Mouse (Mus musculus) frontal cortex, postnatal 14 days (tissue): Measurements from ENCODE around the gene Phldb2.

Experiments
- DNase-seq, 2 experiments: peaks; one replicate each; pipeline ENCODE4 v3.0.0; 2022; ENCODE audit warnings: low spot score in 2 of 2

Phldb2 gene

GRCm38 (mm10) chr16:45736724-45737123 is 216.7 kb downstream of the Phldb2 start:
- no peak for DNase-seq

DNA sequence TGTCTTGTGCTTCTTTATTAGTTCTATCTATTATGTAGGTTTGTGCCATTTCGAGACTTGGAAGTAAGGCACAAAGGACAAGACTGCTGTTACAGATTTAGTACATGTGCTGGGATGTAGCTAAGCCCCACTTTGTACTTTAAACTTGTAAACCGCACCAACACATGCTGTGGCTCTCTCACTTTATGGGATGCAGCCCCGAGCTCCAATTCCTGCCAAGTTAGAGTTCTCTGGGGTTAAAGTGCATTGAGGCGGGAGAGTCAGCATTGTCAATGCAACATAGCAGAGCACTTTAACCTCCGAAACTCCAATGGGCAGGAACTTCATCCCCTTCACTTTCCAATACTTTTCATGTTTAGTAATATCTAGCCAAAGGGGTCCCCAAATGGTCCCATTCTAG is 224.2 kb downstream of the Phldb2 start:
- no peak for DNase-seq

- no peak for DNase-seq
Observed at GRCm38 (mm10) chr16:45724742-45725102, 228.7 kb downstream of the Phldb2 start.

DNA sequence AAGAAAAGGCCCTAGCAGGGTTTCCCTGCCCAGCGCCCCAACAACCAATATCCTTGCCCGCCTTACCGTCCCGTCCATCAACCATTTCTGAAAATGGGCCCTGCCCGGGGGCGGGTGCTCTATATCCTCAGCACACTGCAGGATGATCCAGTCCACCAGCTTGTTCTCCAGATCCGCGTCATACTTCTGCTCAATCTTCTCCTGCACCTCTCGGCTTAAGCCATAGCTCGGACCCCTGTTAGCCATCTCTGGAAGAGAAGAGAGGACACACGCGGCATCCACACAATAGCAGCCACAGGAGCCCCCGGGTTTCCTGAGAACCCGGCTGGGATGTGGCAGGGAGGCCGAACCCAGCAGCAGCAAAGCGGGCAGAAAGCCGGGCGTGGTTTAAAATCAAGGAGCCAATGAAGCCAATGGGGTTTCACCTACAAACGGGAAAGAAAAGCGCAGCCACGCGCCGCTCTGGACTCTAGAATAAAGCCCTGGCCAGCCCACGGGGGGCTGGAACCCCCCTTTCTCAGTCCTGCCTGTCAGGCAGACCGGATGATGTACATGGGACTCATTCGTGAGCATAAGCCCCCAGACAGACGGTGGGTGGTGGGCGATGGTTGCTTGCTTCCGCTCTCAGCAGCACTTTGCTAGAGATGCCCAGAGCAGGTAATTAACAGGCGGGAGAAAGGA is 229.2 kb downstream of the Phldb2 start, which contains the start of gene Tagln3:
Gene Tagln3, minus strand, starts transcription at position 548 of the 681 bp plus-strand sequence.
- DNase-seq: peak; percentile 70 to 72

DNA sequence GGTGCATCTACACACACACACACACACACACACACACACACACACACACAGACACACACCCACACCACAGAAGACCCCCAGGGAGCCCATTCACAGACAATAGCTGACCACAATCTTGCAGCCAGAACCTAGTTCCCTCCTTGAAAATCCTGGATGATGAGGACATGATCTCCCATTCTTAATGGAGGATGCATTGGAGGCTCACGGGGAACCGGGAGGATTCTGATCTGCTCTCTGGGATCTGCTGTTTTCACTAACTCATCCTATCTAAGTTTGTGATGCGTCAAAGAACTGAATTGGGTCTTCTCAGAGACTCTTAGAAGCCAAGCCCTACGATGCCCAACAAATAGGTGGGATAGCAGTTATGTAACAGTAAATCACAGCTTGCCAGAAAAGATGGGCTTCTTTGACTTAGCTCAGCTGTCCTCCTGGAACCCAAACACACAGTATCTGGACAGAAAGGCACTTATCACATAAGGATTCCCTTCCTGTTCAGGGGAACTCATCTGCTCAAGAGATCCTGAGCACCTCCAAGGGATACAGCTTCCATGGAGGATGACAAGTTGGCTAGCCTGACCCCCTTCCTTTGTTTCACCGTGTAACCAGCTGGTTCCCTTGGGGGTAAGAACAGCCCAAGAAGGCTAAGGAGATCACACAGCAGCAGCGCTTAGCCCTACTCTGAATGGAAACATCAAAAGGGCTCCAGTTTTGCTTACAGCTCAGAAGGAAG is 230.1 kb downstream of the Phldb2 start:
- DNase-seq: no peak

DNA sequence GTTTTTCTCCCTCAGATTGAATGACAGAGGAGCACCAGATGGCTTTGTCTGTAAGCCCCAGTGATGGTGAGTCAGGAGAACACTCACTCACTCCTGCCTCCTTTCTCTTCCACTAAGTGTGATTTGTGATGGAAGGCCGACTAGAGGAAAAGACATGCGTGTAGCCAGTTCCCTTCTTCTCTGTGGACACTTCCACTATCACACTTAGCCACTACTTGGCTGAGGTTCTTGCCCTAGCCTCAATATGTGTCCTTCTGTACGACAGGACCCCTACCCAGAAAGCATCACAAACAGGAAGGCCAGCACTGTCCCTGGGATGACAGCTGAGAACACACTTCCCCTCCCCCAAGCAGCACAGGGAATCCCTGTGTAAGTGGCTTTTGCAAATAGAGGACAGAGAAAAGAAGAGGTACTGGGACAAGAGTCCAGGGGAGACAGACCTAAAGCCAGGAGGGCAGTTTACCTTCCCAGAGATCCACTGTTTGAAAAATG is 230.9 kb downstream of the Phldb2 start:
- DNase-seq: no peak

GRCm38 (mm10) chr16:45720022-45720630 is 233.3 kb downstream of the Phldb2 start:
- DNase-seq: no peak

- DNase-seq: no peak
Observed at GRCm38 (mm10) chr16:45718296-45718695, 235.1 kb downstream of the Phldb2 start.

- no peak for DNase-seq
Observed at GRCm38 (mm10) chr16:45714489-45715150, 238.8 kb downstream of the Phldb2 start.

GRCm38 (mm10) chr16:45713878-45714277 is 239.5 kb downstream of the Phldb2 start:
- DNase-seq: no peak

DNA sequence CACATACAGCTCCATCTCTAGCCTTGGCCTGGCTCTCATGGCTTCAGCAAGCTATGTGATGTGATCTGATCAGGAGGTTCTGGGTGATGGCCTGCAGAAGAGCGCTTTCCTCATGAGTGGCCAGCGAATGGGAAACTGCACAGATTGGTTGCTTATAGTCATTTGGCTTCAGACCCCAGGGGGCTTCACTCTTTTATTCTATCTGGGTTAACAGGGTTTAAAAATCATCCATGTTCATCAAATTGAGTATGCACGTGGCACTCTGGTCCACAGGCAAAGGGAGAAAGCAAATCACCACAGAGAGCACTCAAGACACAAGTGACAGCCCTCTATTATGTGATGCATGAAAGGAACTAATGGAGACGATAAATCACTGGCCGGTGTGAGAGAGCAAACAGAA is 240.1 kb downstream of the Phldb2 start:
- DNase-seq: no peak

DNA sequence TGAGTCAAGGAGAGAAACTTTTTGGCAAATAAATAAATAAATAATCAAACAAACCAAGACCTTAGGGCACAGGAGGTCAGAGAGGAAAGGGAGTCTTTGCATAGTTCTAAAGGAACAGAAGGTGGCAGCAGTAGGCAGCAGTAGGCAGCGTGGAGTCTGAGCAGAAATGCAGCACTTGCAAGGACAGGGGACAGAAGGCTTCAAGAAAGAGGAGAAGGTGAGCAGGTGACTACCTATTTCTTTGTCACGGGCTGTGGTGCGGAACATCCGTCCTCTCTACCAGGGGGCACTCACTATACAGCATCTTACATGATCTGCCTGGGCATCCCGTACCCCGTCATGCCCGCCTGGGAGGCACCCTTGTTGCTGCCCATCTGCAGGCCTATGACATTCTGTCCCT is 242.1 kb downstream of the Phldb2 start:
- DNase-seq: no peak

DNA sequence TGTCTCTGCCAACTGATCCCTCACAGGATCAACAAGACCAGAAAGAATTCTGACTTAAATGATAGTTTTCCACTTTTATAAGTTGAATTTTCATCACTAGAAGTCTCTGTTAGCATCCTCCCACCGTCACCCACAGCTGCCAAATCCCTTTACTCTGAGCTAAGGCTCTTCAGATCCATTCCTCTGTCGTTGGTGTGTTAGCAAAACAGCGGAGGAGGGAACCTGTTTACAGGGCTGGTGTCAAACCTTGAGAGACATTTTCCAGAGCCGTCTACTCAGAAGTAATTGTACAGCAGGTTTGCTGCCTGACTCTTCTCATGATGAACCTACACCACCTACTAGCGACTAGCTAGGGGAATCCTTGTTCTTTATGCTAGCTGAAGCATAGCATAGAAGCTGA is 254.1 kb downstream of the Phldb2 start:
- DNase-seq: no peak

DNA sequence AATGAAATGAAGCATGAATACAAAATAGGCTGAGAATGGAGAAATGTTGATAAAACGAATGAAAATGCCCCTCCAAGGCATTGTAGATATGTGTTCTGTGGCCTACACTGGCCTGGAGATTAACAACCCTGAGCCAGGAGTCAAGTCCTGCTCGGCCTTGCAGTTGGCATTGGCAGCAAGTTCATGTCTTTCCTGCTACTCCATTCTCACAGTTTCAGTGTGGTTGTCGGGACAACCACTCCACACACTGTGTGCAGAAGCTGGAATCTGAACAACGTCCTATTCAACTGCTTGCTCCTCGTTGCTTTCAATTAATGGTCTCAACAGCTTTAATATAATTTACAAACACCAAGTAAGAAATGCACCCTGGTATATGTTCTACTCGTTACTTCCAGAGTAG is 255.4 kb downstream of the Phldb2 start:
- DNase-seq: no peak
